Mouse (Mus musculus) erythroblast, embryonic 14.5 days (primary cell): ENCODE data around the gene Calml4.

Source experiments
- GATA1 ChIP-seq: IDR thresholded peaks from 2 replicates; pipeline ENCODE4 v1.6.1; 2012; ENCODE audit warnings: low read length, inconsistent platforms, mixed read lengths
- TAL1 ChIP-seq: IDR thresholded peaks from 3 replicates; pipeline ENCODE4 v1.6.1; 2012; ENCODE audit warnings: low read length, inconsistent platforms, mixed read lengths

GRCm38 (mm10) chr9:62920877-62921276 is 63.0 kb downstream of the Calml4 start:
- no peak for TF ChIP-seq GATA1
- TF ChIP-seq TAL1: no peak
